Mouse (Mus musculus): Measurements from ENCODE around the gene Trp53bp2. TPM values are rescaled to one million over a fixed set of nuclear protein-coding genes. Genes with fewer than 3 reads are reported as not detected.

Gene Trp53bp2
- polyA plus RNA-seq, 1 experiment from 2014 or later = 21.2 TPM

DNA sequence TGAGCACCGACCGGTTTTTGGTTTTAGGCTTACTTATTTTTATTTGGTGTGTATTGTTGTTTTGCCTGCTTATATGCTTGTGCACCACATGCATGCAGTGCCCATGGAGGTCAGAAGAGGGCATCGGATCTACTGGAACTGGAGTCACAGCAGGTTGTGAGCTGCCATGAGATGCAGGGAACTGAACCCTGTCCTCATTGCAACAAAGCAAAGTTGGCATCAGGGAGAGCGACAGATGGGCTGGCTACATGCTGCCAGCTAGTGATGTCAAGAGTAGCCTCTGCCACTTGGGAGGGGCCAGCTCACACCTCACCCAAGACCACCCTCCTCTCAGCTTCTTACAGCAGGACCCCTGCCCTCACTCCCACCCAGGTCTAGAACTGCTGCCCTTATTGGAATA, 57.0 kb downstream of the Trp53bp2 start:
- Histone ChIP-seq H3K9ac (no peak overlapping the region), H3K27ac (no peak overlapping the region), H3K4me2 (no peak overlapping the region), H3K9me3 (no peaks in the 10 kb centered on the region), H3K4me3 (no peak overlapping the region), H3K27me3 (no peaks in the 10 kb centered on the region), H3K36me3 (peaks cover 43% of the 10 kb centered on the region), H3K4me1 (peaks cover 9% of the 10 kb centered on the region)
- 88% methylated on average over 4 of the region's 4 CpGs for WGBS
- 0 out of 2 replicates have a peak, but pooled peaks have one; percentile 23 for ATAC-seq (ENCODE audit: borderline replicate concordance, extremely low read depth, low FRiP score, low TSS enrichment)

DNA sequence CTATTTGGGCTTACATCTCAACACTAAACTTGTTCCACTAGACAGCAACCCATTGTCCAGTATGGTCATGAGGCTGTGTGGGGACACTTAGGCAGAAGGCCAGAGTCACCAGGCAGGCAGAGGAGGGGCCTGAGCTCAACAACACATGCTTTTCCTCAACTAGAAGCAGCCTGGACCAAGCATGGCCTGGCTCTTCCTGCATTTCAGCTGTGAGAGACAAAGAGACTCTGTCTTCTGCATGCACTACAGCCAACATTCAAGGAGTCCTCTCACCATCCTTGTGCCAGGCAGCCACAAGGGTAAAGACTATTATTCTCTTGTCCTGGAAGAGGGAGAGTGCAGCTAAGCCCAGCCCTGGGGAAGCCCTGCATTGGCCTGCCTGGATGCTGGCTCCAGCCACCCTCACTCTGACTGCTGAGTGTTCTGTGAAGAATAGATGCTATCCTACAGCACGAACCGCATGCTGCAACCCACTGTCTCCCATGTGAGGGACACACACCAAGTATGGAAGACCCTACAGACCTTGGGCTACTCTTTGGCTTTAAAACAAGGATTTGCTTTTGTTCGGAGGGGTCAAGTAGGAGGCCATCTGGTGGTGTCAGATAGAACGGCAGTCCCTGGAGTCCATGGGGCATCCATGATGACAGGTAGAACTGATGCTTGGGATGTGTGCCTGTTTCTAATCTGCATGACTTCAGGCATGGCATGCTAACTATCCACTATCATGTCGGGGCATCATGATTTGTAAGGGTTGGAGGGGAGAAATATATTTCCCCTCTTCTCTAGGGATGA, 66.2 kb downstream of the Trp53bp2 start:
- 77% methylated on average over 5 of the region's 5 CpGs for WGBS

GRCm38 (mm10) chr1:182478935-182479334, 70.0 kb downstream of the Trp53bp2 start:
- ATAC-seq (ENCODE audit: borderline replicate concordance, extremely low read depth, low FRiP score, low TSS enrichment) = no peak
- no peak overlapping the region for H3K4me3 ChIP-seq
- peaks cover 73% of the 10 kb centered on the region for H3K36me3 ChIP-seq
- H3K4me2 ChIP-seq = no peak overlapping the region
- H3K27ac ChIP-seq = no peak overlapping the region
- no peaks in the 10 kb centered on the region for H3K9me3 ChIP-seq
- 59% methylated on average over 4 of the region's 4 CpGs for WGBS
- H3K9ac ChIP-seq = no peak overlapping the region
- no peaks in the 10 kb centered on the region for H3K4me1 ChIP-seq
- no peaks in the 10 kb centered on the region for H3K27me3 ChIP-seq

More for the DNA sequence above, 66.2 kb downstream of the Trp53bp2 start:
- Histone ChIP-seq H3K27ac (no peak overlapping the region), H3K9ac (no peak overlapping the region), H3K27me3 (no peaks in the 10 kb centered on the region), H3K4me2 (no peak overlapping the region), H3K4me1 (no peaks in the 10 kb centered on the region), H3K4me3 (no peak overlapping the region), H3K36me3 (peaks cover 77% of the 10 kb centered on the region), H3K9me3 (no peaks in the 10 kb centered on the region)
- no peak for ATAC-seq (ENCODE audit: borderline replicate concordance, extremely low read depth, low FRiP score, low TSS enrichment)

- 92% methylated on average over 7 of the region's 7 CpGs for WGBS
- no peak overlapping the region for H3K4me3 ChIP-seq
- no peaks in the 10 kb centered on the region for H3K27me3 ChIP-seq
- no peak overlapping the region for H3K4me2 ChIP-seq
- H3K4me1 ChIP-seq = no peaks in the 10 kb centered on the region
- H3K9me3 ChIP-seq = no peaks in the 10 kb centered on the region
- no peak for ATAC-seq (ENCODE audit: borderline replicate concordance, extremely low read depth, low FRiP score, low TSS enrichment)
- H3K9ac ChIP-seq = no peak overlapping the region
- H3K36me3 ChIP-seq = peaks cover 71% of the 10 kb centered on the region
- no peak overlapping the region for H3K27ac ChIP-seq
Observed at GRCm38 (mm10) chr1:182481138-182481537, 72.2 kb downstream of the Trp53bp2 start.

- no peak for ATAC-seq (ENCODE audit: borderline replicate concordance, extremely low read depth, low FRiP score, low TSS enrichment)
- Histone ChIP-seq H3K4me1 (no peaks in the 10 kb centered on the region), H3K4me3 (no peak overlapping the region), H3K27me3 (no peaks in the 10 kb centered on the region), H3K36me3 (peaks cover 77% of the 10 kb centered on the region), H3K27ac (no peak overlapping the region), H3K9me3 (no peaks in the 10 kb centered on the region), H3K9ac (no peak overlapping the region), H3K4me2 (no peak overlapping the region)
- 78% methylated on average over 10 of the region's 10 CpGs for WGBS
Observed at GRCm38 (mm10) chr1:182481646-182482295, 72.8 kb downstream of the Trp53bp2 start.

GRCm38 (mm10) chr1:182482991-182483909, 74.3 kb downstream of the Trp53bp2 start:
- no peak overlapping the region for H3K4me3 ChIP-seq
- no peaks in the 10 kb centered on the region for H3K27me3 ChIP-seq
- no peak overlapping the region for H3K9ac ChIP-seq
- 77% methylated on average over 14 of the region's 14 CpGs for WGBS
- no peaks in the 10 kb centered on the region for H3K4me1 ChIP-seq
- ATAC-seq (ENCODE audit: borderline replicate concordance, extremely low read depth, low FRiP score, low TSS enrichment) = no peak
- H3K36me3 ChIP-seq = peaks cover 75% of the 10 kb centered on the region
- H3K27ac ChIP-seq = no peak overlapping the region
- no peaks in the 10 kb centered on the region for H3K9me3 ChIP-seq
- H3K4me2 ChIP-seq = no peak overlapping the region

GRCm38 (mm10) chr1:182483910-182484274, 74.9 kb downstream of the Trp53bp2 start:
- 83% methylated on average over 12 of the region's 12 CpGs for WGBS
- no peaks in the 10 kb centered on the region for H3K4me1 ChIP-seq
- no peak overlapping the region for H3K27ac ChIP-seq
- ATAC-seq (ENCODE audit: borderline replicate concordance, extremely low read depth, low FRiP score, low TSS enrichment) = no peak
- H3K36me3 ChIP-seq = peaks cover 75% of the 10 kb centered on the region
- no peak overlapping the region for H3K4me3 ChIP-seq
- no peaks in the 10 kb centered on the region for H3K9me3 ChIP-seq
- no peak overlapping the region for H3K4me2 ChIP-seq
- H3K9ac ChIP-seq = no peak overlapping the region
- H3K27me3 ChIP-seq = no peaks in the 10 kb centered on the region

GRCm38 (mm10) chr1:182488503-182488902, 79.5 kb downstream of the Trp53bp2 start:
- H3K4me3 ChIP-seq = no peak overlapping the region
- no peak overlapping the region for H3K9ac ChIP-seq
- H3K27me3 ChIP-seq = no peaks in the 10 kb centered on the region
- 88% methylated on average over 10 of the region's 10 CpGs for WGBS
- H3K4me1 ChIP-seq = peaks cover 6% of the 10 kb centered on the region
- no peak overlapping the region for H3K4me2 ChIP-seq
- no peak overlapping the region for H3K27ac ChIP-seq
- peaks cover 74% of the 10 kb centered on the region for H3K36me3 ChIP-seq
- ATAC-seq (ENCODE audit: borderline replicate concordance, extremely low read depth, low FRiP score, low TSS enrichment) = no peak
- no peaks in the 10 kb centered on the region for H3K9me3 ChIP-seq

DNA sequence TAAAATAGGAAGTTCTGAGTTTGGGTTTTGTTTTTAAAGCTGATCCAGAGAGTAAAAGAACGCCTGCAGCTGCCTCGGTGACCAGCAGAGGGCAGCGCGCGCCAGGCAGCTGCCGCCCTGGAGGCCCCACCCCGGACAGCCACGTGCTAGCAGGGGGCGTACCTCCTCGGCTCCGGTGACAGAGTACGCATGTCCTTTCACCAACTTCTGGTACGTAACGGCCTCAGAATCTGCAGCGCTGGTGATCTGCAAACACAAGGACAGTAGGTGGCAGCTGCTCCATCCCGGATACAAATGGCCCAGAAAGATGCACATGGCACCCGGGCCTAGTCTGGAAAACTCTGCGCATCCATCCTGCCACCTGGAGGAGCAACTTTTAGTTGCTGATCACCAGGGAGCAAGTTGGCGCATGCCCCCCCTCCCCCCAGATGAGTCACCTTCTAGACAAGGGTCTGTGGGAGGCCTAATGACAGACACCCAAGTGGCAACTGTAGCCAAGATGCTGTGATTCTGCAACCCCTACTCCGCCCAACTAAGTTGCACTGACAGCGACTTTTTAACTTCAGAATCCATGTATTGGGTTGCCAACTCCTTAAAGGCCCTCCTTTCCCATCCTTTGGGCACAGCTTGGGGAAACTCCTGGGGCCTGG, 81.0 kb downstream of the Trp53bp2 start:
- 10% methylated on average over 21 of the region's 21 CpGs for WGBS
- no peak overlapping the region for H3K9ac ChIP-seq
- peak overlapping the region; percentile 51 for H3K4me2 ChIP-seq
- H3K36me3 ChIP-seq = peaks cover 61% of the 10 kb centered on the region
- ATAC-seq (ENCODE audit: borderline replicate concordance, extremely low read depth, low FRiP score, low TSS enrichment) = peak; percentile 92
- 0 out of 2 replicates have a peak overlapping the region, but pooled peaks have one; percentile 9 for H3K4me3 ChIP-seq
- no peaks in the 10 kb centered on the region for H3K27me3 ChIP-seq
- H3K27ac ChIP-seq = peak overlapping the region; percentile 56
- no peaks in the 10 kb centered on the region for H3K9me3 ChIP-seq
- peaks cover 16% of the 10 kb centered on the region for H3K4me1 ChIP-seq

- Histone ChIP-seq H3K4me3 (no peak overlapping the region), H3K36me3 (peaks cover 54% of the 10 kb centered on the region), H3K4me2 (no peak overlapping the region), H3K27me3 (no peaks in the 10 kb centered on the region), H3K4me1 (peaks cover 22% of the 10 kb centered on the region), H3K27ac (peak overlapping the region; percentile 56; the same call in 1 of the 2 replicates), H3K9ac (no peak overlapping the region), H3K9me3 (no peaks in the 10 kb centered on the region)
- no peak for ATAC-seq (ENCODE audit: borderline replicate concordance, extremely low read depth, low FRiP score, low TSS enrichment)
- WGBS = 75% methylated on average over 7 of the region's 7 CpGs
Observed at GRCm38 (mm10) chr1:182490568-182490967, 81.6 kb downstream of the Trp53bp2 start.

DNA sequence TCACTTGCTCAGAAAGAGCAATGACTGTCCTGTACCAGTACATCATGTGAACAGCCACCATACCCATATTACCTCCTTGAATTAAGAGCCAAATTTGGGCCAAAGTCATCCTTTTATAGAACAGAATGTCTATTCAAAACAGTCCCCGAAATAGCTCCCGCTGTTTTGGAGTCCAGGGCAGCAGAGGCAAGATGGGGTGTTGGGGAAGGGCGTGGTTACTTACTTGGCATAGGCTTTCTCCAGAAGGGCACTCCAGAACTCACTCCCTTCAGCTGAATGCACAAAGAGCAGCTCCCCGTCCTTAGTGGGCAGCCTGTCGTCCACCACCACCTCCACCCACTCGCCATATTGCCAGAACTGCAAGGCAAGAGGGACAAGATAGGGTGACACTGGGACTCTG, 82.9 kb downstream of the Trp53bp2 start:
- Histone ChIP-seq H3K36me3 (peaks cover 44% of the 10 kb centered on the region), H3K27ac (no peak overlapping the region), H3K9ac (no peak overlapping the region)

More for the DNA sequence above, 82.9 kb downstream of the Trp53bp2 start:
- Histone ChIP-seq H3K4me3 (no peak overlapping the region), H3K4me2 (no peak overlapping the region), H3K27me3 (no peaks in the 10 kb centered on the region), H3K9me3 (no peaks in the 10 kb centered on the region), H3K4me1 (peaks cover 30% of the 10 kb centered on the region)
- no peak for ATAC-seq (ENCODE audit: borderline replicate concordance, extremely low read depth, low FRiP score, low TSS enrichment)
- WGBS = 87% methylated on average over 6 of the region's 6 CpGs
